10 mouse cellular contexts compared by ENCODE assay signal in the genomic region with DNA sequence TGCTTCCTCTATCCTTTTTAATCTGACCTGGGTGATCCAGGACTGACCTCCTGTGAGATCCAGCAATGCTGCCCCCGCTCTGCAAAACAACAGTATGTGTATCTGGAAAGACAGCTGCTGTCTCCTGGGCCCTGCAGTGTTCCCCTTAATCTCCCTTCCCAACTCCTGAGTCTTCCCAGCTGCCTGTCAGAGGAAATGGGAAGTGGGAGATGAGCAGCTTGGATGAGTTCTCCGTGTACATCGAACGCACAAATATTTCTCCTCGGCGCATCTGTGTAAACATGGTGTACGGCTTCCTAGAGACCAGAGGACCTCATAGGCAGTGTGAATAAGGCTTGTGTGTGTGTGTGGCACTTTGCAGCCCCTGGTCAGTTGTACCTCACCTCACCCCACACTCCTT.
DNase-seq lines count a peak whose midpoint lies in the region; ATAC-seq and TF ChIP-seq lines count a peak whose summit lies in the region.
"Had no signal": no experiment of that assay in that cellular context is flagged by ENCODE, and none has a peak within 500 bp of the region (broad histone marks: within the 10 kb centered on the region; RNA-seq: fewer than 3 reads in every experiment).

No protein-coding gene starts in this region.

- no peak overlapping the region for H3K4me2 ChIP-seq in hindbrain, embryonic 12.5 days (replicated peaks)
- no peak overlapping the region for H3K4me2 ChIP-seq in hindbrain, embryonic 14.5 days (replicated peaks)
- no peak overlapping the region for H3K4me2 ChIP-seq in midbrain, embryonic 13.5 days (replicated peaks)
- no peak overlapping the region for H3K4me2 ChIP-seq in midbrain, postnatal 0 days (ENCODE audit: low read depth, low read length, poor library complexity, severe bottlenecking)
- no peak overlapping the region for H3K4me2 ChIP-seq in kidney, postnatal 0 days (ENCODE audit: low read length)
- H3K4me2 ChIP-seq in stomach, postnatal 0 days (replicated peaks; ENCODE audit: low read depth), result no peak overlapping the region

- H3K36me3 ChIP-seq in hindbrain, embryonic 12.5 days, result 0 out of 2 replicates have a peak, but pooled peaks cover 5% of the 10 kb centered on the region
- no peaks in the 10 kb centered on the region for H3K36me3 ChIP-seq in hindbrain, embryonic 14.5 days (replicated peaks; ENCODE audit: control insufficient read depth, insufficient read depth)
- no peaks in the 10 kb centered on the region for H3K36me3 ChIP-seq in midbrain, embryonic 13.5 days
- no peaks in the 10 kb centered on the region for H3K36me3 ChIP-seq in midbrain, postnatal 0 days (ENCODE audit: insufficient read depth, low read length)
- no peaks in the 10 kb centered on the region for H3K36me3 ChIP-seq in kidney, postnatal 0 days (ENCODE audit: insufficient read depth, low read length)
- peaks cover 8% of the 10 kb centered on the region for H3K36me3 ChIP-seq in stomach, postnatal 0 days (ENCODE audit: control insufficient read depth, insufficient read depth, low read length)

- no peak for TF ChIP-seq CTCF in midbrain, postnatal 0 days (IDR thresholded peaks at IDR 0.05)
- TF ChIP-seq CTCF in kidney, postnatal 0 days (IDR thresholded peaks at IDR 0.05; ENCODE audit: low read depth), result no peak
- TF ChIP-seq CTCF in stomach, postnatal 0 days (IDR thresholded peaks at IDR 0.05; ENCODE audit: low read depth), result no peak

- H3K9me3 ChIP-seq in hindbrain, embryonic 12.5 days (replicated peaks), result no peaks in the 10 kb centered on the region
- H3K9me3 ChIP-seq in hindbrain, embryonic 14.5 days (ENCODE audit: control insufficient read depth, low read length), result no peaks in the 10 kb centered on the region
- H3K9me3 ChIP-seq in midbrain, embryonic 13.5 days, result no peaks in the 10 kb centered on the region
- H3K9me3 ChIP-seq in midbrain, postnatal 0 days (ENCODE audit: low read length), result no peaks in the 10 kb centered on the region
- H3K9me3 ChIP-seq in kidney, postnatal 0 days (replicated peaks; ENCODE audit: low read length), result no peaks in the 10 kb centered on the region
- H3K9me3 ChIP-seq in stomach, postnatal 0 days (ENCODE audit: control insufficient read depth, low read length), result no peaks in the 10 kb centered on the region

- ATAC-seq in hindbrain, embryonic 12.5 days (ENCODE audit: low FRiP score), result no peak
- no peak for ATAC-seq in hindbrain, embryonic 14.5 days (ENCODE audit: low FRiP score)
- peak; percentile 27; the same call in 1 of the 2 replicates for ATAC-seq in midbrain, embryonic 13.5 days
- ATAC-seq in midbrain, postnatal 0 days (ENCODE audit: low FRiP score), result no peak
- no peak for ATAC-seq in kidney, postnatal 0 days (replicated peaks; ENCODE audit: low FRiP score, low read depth)
- no peak for ATAC-seq in stomach, postnatal 0 days (ENCODE audit: low FRiP score, low TSS enrichment)

- peaks cover 27% of the 10 kb centered on the region for H3K4me1 ChIP-seq in hindbrain, embryonic 12.5 days
- H3K4me1 ChIP-seq in hindbrain, embryonic 14.5 days (replicated peaks; ENCODE audit: control insufficient read depth, insufficient read depth, low read length), result peaks cover 21% of the 10 kb centered on the region
- peaks cover 19% of the 10 kb centered on the region for H3K4me1 ChIP-seq in midbrain, embryonic 13.5 days (replicated peaks)
- 0 out of 2 replicates have a peak, but pooled peaks cover 3% of the 10 kb centered on the region for H3K4me1 ChIP-seq in midbrain, postnatal 0 days (ENCODE audit: insufficient read depth, low read length)
- peaks cover 5% of the 10 kb centered on the region; the same call in 1 of the 2 replicates for H3K4me1 ChIP-seq in kidney, postnatal 0 days (replicated peaks; ENCODE audit: insufficient read depth, low read length)
- H3K4me1 ChIP-seq in stomach, postnatal 0 days (replicated peaks; ENCODE audit: control insufficient read depth, insufficient read depth), result peaks cover 7% of the 10 kb centered on the region; the same call in 1 of the 2 replicates

- H3K9ac ChIP-seq in hindbrain, embryonic 12.5 days, result no peak overlapping the region
- H3K9ac ChIP-seq in hindbrain, embryonic 14.5 days, result no peak overlapping the region
- no peak overlapping the region for H3K9ac ChIP-seq in midbrain, embryonic 13.5 days (replicated peaks)
- H3K9ac ChIP-seq in midbrain, postnatal 0 days (replicated peaks; ENCODE audit: low read length, poor library complexity, severe bottlenecking), result no peak overlapping the region
- H3K9ac ChIP-seq in kidney, postnatal 0 days (ENCODE audit: low read depth, low read length), result no peak overlapping the region
- no peak overlapping the region for H3K9ac ChIP-seq in stomach, postnatal 0 days (ENCODE audit: low read length)

- H3K4me3 ChIP-seq in hindbrain, embryonic 12.5 days, result no peak overlapping the region
- H3K4me3 ChIP-seq in hindbrain, embryonic 14.5 days (replicated peaks; ENCODE audit: low read length), result no peak overlapping the region
- H3K4me3 ChIP-seq in midbrain, embryonic 13.5 days (replicated peaks), result no peak overlapping the region
- H3K4me3 ChIP-seq in midbrain, postnatal 0 days (ENCODE audit: low read depth, low read length), result no peak overlapping the region
- no peak overlapping the region for H3K4me3 ChIP-seq in kidney, postnatal 0 days (replicated peaks; ENCODE audit: low read depth, low read length)
- H3K4me3 ChIP-seq in stomach, postnatal 0 days (ENCODE audit: low read depth, low read length), result no peak overlapping the region

- DNase-seq in hindbrain, embryonic 14.5 days (ENCODE audit: low spot score), result no peak
- no peak for DNase-seq in midbrain, postnatal 0 days (ENCODE audit: low spot score)
- peak; percentile 42 for DNase-seq in kidney, postnatal 0 days (ENCODE audit: low spot score)
- no peak for DNase-seq in stomach, postnatal 0 days (ENCODE audit: low spot score)
- no peak for DNase-seq in neural tube, embryonic 10.5 days (ENCODE audit: extremely low spot score, low spot score)
- DNase-seq in left cerebral cortex, postnatal 4 days, result no peak
- DNase-seq: cerebellum, adult 18-20 months; right cerebral cortex, adult 18-20 months had no signal

- intact Hi-C loops in left cerebral cortex, postnatal 4 days (cut with DNase I), result no loop called here

- peak overlapping the region; percentile 26; the same call in 1 of the 2 replicates for H3K27ac ChIP-seq in hindbrain, embryonic 12.5 days
- H3K27ac ChIP-seq in hindbrain, embryonic 14.5 days, result no peak overlapping the region
- no peak overlapping the region for H3K27ac ChIP-seq in midbrain, embryonic 13.5 days
- H3K27ac ChIP-seq in midbrain, postnatal 0 days (ENCODE audit: low read depth, low read length), result no peak overlapping the region
- H3K27ac ChIP-seq in kidney, postnatal 0 days, result no peak overlapping the region
- H3K27ac ChIP-seq in stomach, postnatal 0 days (replicated peaks), result 0 out of 2 replicates have a peak overlapping the region, but pooled peaks have one; percentile 18

- 80% methylated on average over 7 of the region's 7 CpGs for WGBS in hindbrain, embryonic 12.5 days
- whole genome bisulfite sequencing in hindbrain, embryonic 14.5 days, result 75% methylated on average over 7 of the region's 7 CpGs
- 83% methylated on average over 7 of the region's 7 CpGs for WGBS in midbrain, embryonic 13.5 days
- WGBS in midbrain, postnatal 0 days, result 80% methylated on average over 7 of the region's 7 CpGs
- 44% methylated on average over 7 of the region's 7 CpGs for WGBS in kidney, postnatal 0 days
- 35% methylated on average over 7 of the region's 7 CpGs for WGBS in stomach, postnatal 0 days

- TF ChIP-seq EP300 in stomach, postnatal 0 days (optimal IDR thresholded peaks at IDR 0.05), result no peak

- no peaks in the 10 kb centered on the region for H3K27me3 ChIP-seq in hindbrain, embryonic 12.5 days
- no peaks in the 10 kb centered on the region for H3K27me3 ChIP-seq in hindbrain, embryonic 14.5 days (ENCODE audit: control insufficient read depth, insufficient read depth, low read length)
- no peaks in the 10 kb centered on the region for H3K27me3 ChIP-seq in midbrain, embryonic 13.5 days
- no peaks in the 10 kb centered on the region for H3K27me3 ChIP-seq in midbrain, postnatal 0 days (ENCODE audit: insufficient read depth, low read length)
- no peaks in the 10 kb centered on the region for H3K27me3 ChIP-seq in kidney, postnatal 0 days (ENCODE audit: insufficient read depth, low read length)
- no peaks in the 10 kb centered on the region for H3K27me3 ChIP-seq in stomach, postnatal 0 days (ENCODE audit: control insufficient read depth, insufficient read depth, low read length)

Comparison
In these comparisons a context has a peak if more than half of its experiments do, and no peak if none do; other contexts are left out.
1. H3K27ac ChIP-seq: peak in hindbrain, embryonic 12.5 days (single experiment) and stomach, postnatal 0 days (single experiment); none in hindbrain, embryonic 14.5 days (single experiment), midbrain, embryonic 13.5 days (single experiment), midbrain, postnatal 0 days (single experiment) and kidney, postnatal 0 days (single experiment).